Mouse (Mus musculus): ENCODE measurements at regions not wholly inside any gene's neighbourhood (a gene's known extent, or its start where the extent isn't known, plus 50 kb on each side); places are given as distances from the start of the nearest gene placed in this dataset.

- H3K27ac ChIP-seq (ENCODE audit: insufficient read depth, low read depth, low read length), result no peak overlapping the region
- no peak overlapping the region for H3K4me3 ChIP-seq (ENCODE audit: insufficient read depth, low read length)
- 0 out of 2 replicates have a peak, but pooled peaks cover 2% of the 10 kb centered on the region for H3K4me1 ChIP-seq (ENCODE audit: control insufficient read depth, insufficient read depth, low read length)
- TF ChIP-seq POLR2A (IDR thresholded peaks at IDR 0.05; ENCODE audit: borderline replicate concordance, low read depth, low read length) (no peak), CTCF (IDR thresholded peaks at IDR 0.05; ENCODE audit: low read depth, low read length) (no peak)
Observed at GRCm38 (mm10) chr10:99532697-99533119, 226.8 kb downstream of the Csl start.

- TF ChIP-seq POLR2A (IDR thresholded peaks at IDR 0.05; ENCODE audit: borderline replicate concordance, low read depth, low read length) (no peak), CTCF (IDR thresholded peaks at IDR 0.05; ENCODE audit: low read depth, low read length) (no peak)
- H3K27ac ChIP-seq (ENCODE audit: insufficient read depth, low read depth, low read length), result no peak overlapping the region
- no peak overlapping the region for H3K4me3 ChIP-seq (ENCODE audit: insufficient read depth, low read length)
- H3K4me1 ChIP-seq (ENCODE audit: control insufficient read depth, insufficient read depth, low read length), result 0 out of 2 replicates have a peak, but pooled peaks cover 2% of the 10 kb centered on the region
Observed at GRCm38 (mm10) chr10:99533468-99533867, 226.0 kb downstream of the Csl start.

- Histone ChIP-seq H3K4me3 (ENCODE audit: insufficient read depth, low read length) (no peak overlapping the region), H3K27ac (ENCODE audit: insufficient read depth, low read depth, low read length) (no peak overlapping the region), H3K4me1 (ENCODE audit: control insufficient read depth, insufficient read depth, low read length) (0 out of 2 replicates have a peak, but pooled peaks cover 2% of the 10 kb centered on the region)
- TF ChIP-seq CTCF (IDR thresholded peaks at IDR 0.05; ENCODE audit: low read depth, low read length) (no peak), POLR2A (IDR thresholded peaks at IDR 0.05; ENCODE audit: borderline replicate concordance, low read depth, low read length) (no peak)
Observed at GRCm38 (mm10) chr10:99534237-99534636, 225.2 kb downstream of the Csl start.

- Histone ChIP-seq H3K4me3 (ENCODE audit: insufficient read depth, low read length) (no peak overlapping the region), H3K27ac (ENCODE audit: insufficient read depth, low read depth, low read length) (no peak overlapping the region), H3K4me1 (ENCODE audit: control insufficient read depth, insufficient read depth, low read length) (no peaks in the 10 kb centered on the region)
- TF ChIP-seq CTCF (IDR thresholded peaks at IDR 0.05; ENCODE audit: low read depth, low read length) (no peak), POLR2A (IDR thresholded peaks at IDR 0.05; ENCODE audit: borderline replicate concordance, low read depth, low read length) (no peak)
Observed at GRCm38 (mm10) chr10:99538639-99539038, 220.8 kb downstream of the Csl start.

GRCm38 (mm10) chr10:99552373-99552772 lies 207.1 kb downstream of the Csl start:
- H3K4me1 ChIP-seq (ENCODE audit: control insufficient read depth, insufficient read depth, low read length), result no peaks in the 10 kb centered on the region
- no peak overlapping the region for H3K4me3 ChIP-seq (ENCODE audit: insufficient read depth, low read length)
- no peak overlapping the region for H3K27ac ChIP-seq (ENCODE audit: insufficient read depth, low read depth, low read length)
- TF ChIP-seq CTCF (IDR thresholded peaks at IDR 0.05; ENCODE audit: low read depth, low read length) (no peak), POLR2A (IDR thresholded peaks at IDR 0.05; ENCODE audit: borderline replicate concordance, low read depth, low read length) (no peak)

GRCm38 (mm10) chr10:99552836-99553540 lies 206.5 kb downstream of the Csl start:
- Histone ChIP-seq H3K27ac (ENCODE audit: insufficient read depth, low read depth, low read length) (no peak overlapping the region), H3K4me1 (ENCODE audit: control insufficient read depth, insufficient read depth, low read length) (no peaks in the 10 kb centered on the region), H3K4me3 (ENCODE audit: insufficient read depth, low read length) (no peak overlapping the region)
- TF ChIP-seq POLR2A (IDR thresholded peaks at IDR 0.05; ENCODE audit: borderline replicate concordance, low read depth, low read length), result no peak
- TF ChIP-seq CTCF (IDR thresholded peaks at IDR 0.05; ENCODE audit: low read depth, low read length), result no peak

- no peak overlapping the region for H3K4me3 ChIP-seq (ENCODE audit: insufficient read depth, low read length)
- TF ChIP-seq POLR2A (IDR thresholded peaks at IDR 0.05; ENCODE audit: borderline replicate concordance, low read depth, low read length) (no peak), CTCF (IDR thresholded peaks at IDR 0.05; ENCODE audit: low read depth, low read length) (no peak)
- H3K4me1 ChIP-seq (ENCODE audit: control insufficient read depth, insufficient read depth, low read length), result no peaks in the 10 kb centered on the region
- no peak overlapping the region for H3K27ac ChIP-seq (ENCODE audit: insufficient read depth, low read depth, low read length)
Observed at GRCm38 (mm10) chr10:99555021-99555420, 204.4 kb downstream of the Csl start.

GRCm38 (mm10) chr10:99555658-99556352 lies 203.7 kb downstream of the Csl start:
- Histone ChIP-seq H3K4me3 (ENCODE audit: insufficient read depth, low read length) (no peak overlapping the region), H3K4me1 (ENCODE audit: control insufficient read depth, insufficient read depth, low read length) (no peaks in the 10 kb centered on the region), H3K27ac (ENCODE audit: insufficient read depth, low read depth, low read length) (no peak overlapping the region)
- TF ChIP-seq CTCF (IDR thresholded peaks at IDR 0.05; ENCODE audit: low read depth, low read length) (no peak), POLR2A (IDR thresholded peaks at IDR 0.05; ENCODE audit: borderline replicate concordance, low read depth, low read length) (no peak)

- H3K27ac ChIP-seq (ENCODE audit: insufficient read depth, low read depth, low read length), result no peak overlapping the region
- TF ChIP-seq CTCF (IDR thresholded peaks at IDR 0.05; ENCODE audit: low read depth, low read length), result no peak
- no peak for TF ChIP-seq POLR2A (IDR thresholded peaks at IDR 0.05; ENCODE audit: borderline replicate concordance, low read depth, low read length)
- no peaks in the 10 kb centered on the region for H3K4me1 ChIP-seq (ENCODE audit: control insufficient read depth, insufficient read depth, low read length)
- no peak overlapping the region for H3K4me3 ChIP-seq (ENCODE audit: insufficient read depth, low read length)
Observed at GRCm38 (mm10) chr10:99556353-99557036, 203.0 kb downstream of the Csl start.

- no peaks in the 10 kb centered on the region for H3K4me1 ChIP-seq (ENCODE audit: control insufficient read depth, insufficient read depth, low read length)
- TF ChIP-seq POLR2A (IDR thresholded peaks at IDR 0.05; ENCODE audit: borderline replicate concordance, low read depth, low read length) (no peak), CTCF (IDR thresholded peaks at IDR 0.05; ENCODE audit: low read depth, low read length) (no peak)
- H3K4me3 ChIP-seq (ENCODE audit: insufficient read depth, low read length), result no peak overlapping the region
- no peak overlapping the region for H3K27ac ChIP-seq (ENCODE audit: insufficient read depth, low read depth, low read length)
Observed at GRCm38 (mm10) chr10:99558656-99559055, 200.8 kb downstream of the Csl start.

Measured in bone marrow macrophage, adult 2 months (primary cell).